Mouse (Mus musculus): Measurements from ENCODE around the gene Epn1.

DNA sequence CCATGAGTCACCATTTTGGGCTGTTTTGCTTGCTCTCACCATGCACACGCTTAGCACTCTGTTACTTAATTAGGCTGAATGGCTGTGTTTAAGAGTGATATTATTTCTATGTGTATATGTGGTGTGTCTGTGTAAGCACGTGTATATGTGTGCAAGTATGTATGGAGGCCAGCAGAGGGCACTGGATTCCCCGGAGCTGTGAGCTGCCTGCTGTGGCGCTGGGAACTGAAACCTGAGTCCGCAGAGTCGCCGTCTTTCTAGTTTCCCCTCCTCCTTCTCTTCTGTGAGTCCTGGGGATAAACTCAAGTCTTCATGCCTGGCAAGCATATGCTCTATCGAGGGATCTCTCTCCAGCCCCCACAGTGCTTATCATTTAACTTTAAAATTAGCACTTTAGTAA is 29.3 kb downstream of the Epn1 start:
- TF ChIP-seq POLR2A (IDR thresholded peaks at IDR 0.05; ENCODE audit: low read depth, low read length) = no peak
- TF ChIP-seq CTCF (IDR thresholded peaks at IDR 0.05; ENCODE audit: extremely low read depth, insufficient read length, insufficient replicate concordance, low read depth, low read length) = no peak
